Mouse (Mus musculus) liver, postnatal 0 days (tissue): ENCODE measurements around the gene Rhobtb3. TPM values are rescaled to one million over a fixed set of nuclear protein-coding genes. Genes with fewer than 3 reads are reported as not detected.

Source experiments
- ATAC-seq: fragments of 200-750 bp; cut with Nextera tagmentation; 2 replicates; pipeline ENCODE4 v1.8.0; 2017; ENCODE audit warnings: mild to moderate bottlenecking, moderate library complexity
- DNase-seq: peaks from one replicate; pipeline ENCODE4 v3.0.0-alpha.2; 2016
- H3K27ac ChIP-seq: fragments of 300-500 bp; sonication (generic); 2 replicates; pipeline ENCODE4 v1.5.1; 2014; ENCODE audit warnings: antibody characterized with exemption, moderate library complexity, mild to moderate bottlenecking, low read depth
- H3K27me3 ChIP-seq: fragments of 300-500 bp; sonication (generic); 2 replicates; pipeline ENCODE4 v1.6.1; 2014; ENCODE audit warnings: low read length, control low read depth, mixed read lengths; ENCODE audit not compliant: insufficient read depth
- H3K36me3 ChIP-seq: fragments of 300-500 bp; sonication (generic); replicated peaks from 2 replicates; pipeline ENCODE4 v1.6.1; 2014; ENCODE audit warnings: mild to moderate bottlenecking, control low read depth, low read length, moderate library complexity, mixed read lengths; ENCODE audit not compliant: insufficient read depth
- H3K4me1 ChIP-seq: fragments of 300-500 bp; sonication (generic); 2 replicates; pipeline ENCODE4 v1.6.1; 2014; ENCODE audit warnings: antibody characterized with exemption, mild to moderate bottlenecking, control low read depth; ENCODE audit not compliant: insufficient read depth
- H3K4me2 ChIP-seq: fragments of 300-500 bp; sonication (generic); 2 replicates; pipeline ENCODE4 v1.6.1; 2014; ENCODE audit warnings: low read depth, mild to moderate bottlenecking, low read length, moderate library complexity, mixed read lengths
- H3K4me3 ChIP-seq: fragments of 300-500 bp; sonication (generic); 2 replicates; pipeline ENCODE4 v1.5.1; 2014; ENCODE audit warnings: low read depth, low read length
- H3K9ac ChIP-seq: fragments of 300-500 bp; sonication (generic); replicated peaks from 2 replicates; pipeline ENCODE4 v1.6.1; 2014; ENCODE audit warnings: mild to moderate bottlenecking, moderate library complexity
- H3K9me3 ChIP-seq: fragments of 300-500 bp; sonication (generic); 2 replicates; pipeline ENCODE4 v1.6.1; 2016; ENCODE audit warnings: mild to moderate bottlenecking, control low read depth, low read length, mixed read lengths
- CTCF ChIP-seq: sonication (generic); IDR thresholded peaks from 2 replicates; pipeline ENCODE4 v1.5.1; 2016; ENCODE audit warnings: antibody characterized with exemption, low read depth
- EP300 ChIP-seq: IDR thresholded peaks from 2 replicates; pipeline ENCODE4 v1.6.1; 2016; ENCODE audit warnings: antibody characterized with exemption, low read depth, mild to moderate bottlenecking
- WGBS: fragments of 180-500 bp; shearing (Covaris S2); extraction: QIAGEN DNeasy Blood & Tissue Kit; methylation state at CpG from one replicate; pipeline ENCODE4 v1.1.7; 2014; ENCODE audit not compliant: insufficient replicate concordance; 5-methylcytosine and 5-hydroxymethylcytosine counted together
- polyA plus RNA-seq: library from polyadenylated mRNA; unstranded; fragments of >200 nt; fragmentation: Nextera tagmentation; extraction: Ambion mirVana; gene quantifications from 2 replicates; pipeline ENCODE4 v1.2.1, GENCODE M21; 2015

Rhobtb3 gene
- polyA plus RNA-seq, 1 experiment from 2014 or later, result 2.7 TPM

DNA sequence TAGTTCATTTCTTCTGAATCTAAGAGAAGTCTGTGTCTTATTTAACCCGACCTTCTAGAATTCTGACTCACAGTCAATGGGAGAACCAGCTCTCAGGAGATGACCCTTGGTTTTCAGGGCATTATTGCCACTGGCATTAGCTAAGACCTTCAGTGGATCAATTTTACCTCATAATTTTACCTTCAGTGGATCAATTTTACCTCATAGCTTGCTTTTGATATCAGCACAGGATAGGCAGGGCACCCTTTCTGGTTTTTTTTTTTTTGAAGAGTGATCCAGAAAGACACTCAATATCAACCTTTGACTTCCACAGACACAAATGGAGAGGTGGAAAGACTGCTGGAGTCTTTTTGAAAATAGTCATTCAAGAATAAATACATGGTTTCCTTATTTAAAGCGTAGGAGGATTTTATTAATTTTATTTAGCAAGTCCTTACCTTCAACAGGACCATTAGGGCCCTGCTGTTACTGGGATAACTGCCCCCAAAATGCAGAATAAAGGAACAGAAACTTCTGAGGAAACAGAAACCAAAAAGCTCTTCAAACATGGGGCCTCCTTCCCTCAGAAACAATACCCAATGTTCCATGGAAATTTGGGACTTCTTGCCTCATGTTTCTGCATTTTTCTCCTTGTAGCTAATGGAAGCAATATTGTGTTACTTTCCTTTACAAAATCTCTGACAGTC, 98.7 kb downstream of the Rhobtb3 start:
- no peaks in the 10 kb centered on the region for H3K27me3 ChIP-seq
- ATAC-seq, result no peak
- peaks cover 8% of the 10 kb centered on the region; the same call in 1 of the 2 replicates for H3K36me3 ChIP-seq
- no peak overlapping the region for H3K9ac ChIP-seq
- H3K9me3 ChIP-seq, result no peaks in the 10 kb centered on the region
- no peak for TF ChIP-seq CTCF
- peaks cover 29% of the 10 kb centered on the region for H3K4me1 ChIP-seq
- no peak for DNase-seq
- H3K4me3 ChIP-seq, result no peak overlapping the region
- WGBS, result 82% methylated on average over 2 of the region's 2 CpGs
- H3K4me2 ChIP-seq, result peak overlapping the region; percentile 73
- peak overlapping the region; percentile 13 for H3K27ac ChIP-seq

- no peak for DNase-seq
- no peak for ATAC-seq
- Histone ChIP-seq H3K36me3 (peaks cover 8% of the 10 kb centered on the region; the same call in 1 of the 2 replicates), H3K9me3 (no peaks in the 10 kb centered on the region), H3K4me2 (peak overlapping the region; percentile 73), H3K4me3 (no peak overlapping the region), H3K4me1 (peaks cover 33% of the 10 kb centered on the region), H3K27me3 (no peaks in the 10 kb centered on the region), H3K9ac (no peak overlapping the region), H3K27ac (peak overlapping the region; percentile 13)
- TF ChIP-seq EP300 (no peak), CTCF (no peak)
- WGBS, result 48% methylated on average over 8 of the region's 8 CpGs
Measured at GRCm38 (mm10) chr13:75843993-75844683, 99.6 kb downstream of the Rhobtb3 start.

DNA sequence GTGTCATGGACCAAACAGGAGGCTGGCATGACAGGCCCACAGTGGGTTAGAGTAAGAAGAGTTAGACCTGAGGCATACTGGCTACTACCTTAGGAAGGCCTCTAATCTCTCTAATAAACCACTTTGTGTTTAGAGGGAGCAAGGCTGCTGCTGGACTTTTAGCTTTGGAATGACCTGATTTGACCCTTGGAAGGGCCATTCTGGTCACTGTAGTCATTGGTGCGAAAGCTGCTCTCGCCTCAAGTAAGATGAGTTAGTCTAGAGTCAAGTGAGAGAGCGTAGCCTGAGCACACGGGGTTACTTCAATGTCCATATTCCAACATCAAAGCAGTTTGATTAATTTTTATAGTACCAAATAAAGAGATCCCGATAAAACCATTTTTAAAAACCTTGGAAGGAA, 100.4 kb downstream of the Rhobtb3 start:
- no peak overlapping the region; the same call in 1 of the 2 replicates for H3K27ac ChIP-seq
- no peak for DNase-seq
- no peak for TF ChIP-seq CTCF
- no peak for TF ChIP-seq EP300

DNA sequence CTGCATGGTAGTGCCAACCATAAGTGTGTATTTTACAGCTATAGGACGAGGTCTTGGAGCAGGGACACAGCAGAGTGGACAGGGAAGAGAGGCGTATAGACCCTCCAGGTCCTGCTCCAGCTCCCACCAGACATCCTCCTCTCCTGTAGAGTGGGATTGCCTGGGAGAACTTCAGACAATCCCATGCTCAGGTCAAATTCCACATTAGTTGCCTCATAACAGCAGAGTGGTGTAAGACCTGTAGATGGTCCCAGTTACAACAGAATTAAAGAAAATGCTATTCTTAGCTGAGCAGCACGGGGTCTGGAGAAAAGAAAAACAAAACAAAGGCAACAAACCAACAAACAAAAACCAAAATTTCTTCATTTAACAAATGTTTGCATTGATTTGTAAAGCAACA, 101.8 kb downstream of the Rhobtb3 start:
- Histone ChIP-seq H3K27ac (peak overlapping the region; percentile 79), H3K27me3 (no peaks in the 10 kb centered on the region), H3K4me1 (peaks cover 46% of the 10 kb centered on the region), H3K4me3 (peak overlapping the region; percentile 63), H3K4me2 (peak overlapping the region; percentile 73), H3K36me3 (no peaks in the 10 kb centered on the region), H3K9me3 (no peaks in the 10 kb centered on the region), H3K9ac (peak overlapping the region; percentile 73; the same call in 1 of the 2 replicates)
- ATAC-seq, result peak; percentile 58
- no peak for TF ChIP-seq EP300
- TF ChIP-seq CTCF, result no peak
- no peak for DNase-seq
- 59% methylated on average over 3 of the region's 3 CpGs for WGBS

More for the DNA sequence above, 100.4 kb downstream of the Rhobtb3 start:
- Histone ChIP-seq H3K9ac (no peak overlapping the region), H3K36me3 (peaks cover 8% of the 10 kb centered on the region; the same call in 1 of the 2 replicates), H3K9me3 (no peaks in the 10 kb centered on the region), H3K4me3 (no peak overlapping the region), H3K27me3 (no peaks in the 10 kb centered on the region), H3K4me1 (peaks cover 40% of the 10 kb centered on the region), H3K4me2 (peak overlapping the region; percentile 73)
- WGBS, result 89% methylated on average over 5 of the region's 5 CpGs
- no peak for ATAC-seq

GRCm38 (mm10) chr13:75840752-75841285, 102.9 kb downstream of the Rhobtb3 start:
- Histone ChIP-seq H3K4me2 (peak overlapping the region; percentile 73), H3K9ac (peak overlapping the region; percentile 73), H3K4me1 (peaks cover 49% of the 10 kb centered on the region), H3K27me3 (no peaks in the 10 kb centered on the region), H3K4me3 (peak overlapping the region; percentile 63), H3K36me3 (no peaks in the 10 kb centered on the region), H3K9me3 (no peaks in the 10 kb centered on the region), H3K27ac (peak overlapping the region; percentile 79)
- 45% methylated on average over 6 of the region's 6 CpGs for WGBS
- ATAC-seq, result no peak
- no peak for TF ChIP-seq EP300
- no peak for TF ChIP-seq CTCF
- no peak for DNase-seq
